Mouse (Mus musculus) midbrain, postnatal 0 days (tissue): ENCODE measurements at regions not wholly inside any gene's neighbourhood (a gene's known extent, or its start where the extent isn't known, plus 50 kb on each side); places are given as distances from the start of the nearest gene placed in this dataset.

Experiments used
- ATAC-seq: fragments of 200-750 bp; cut with Nextera tagmentation; 2 replicates; pipeline ENCODE4 v1.8.0; 2017; ENCODE audit warnings: moderate number of reproducible peaks, mild to moderate bottlenecking, moderate TSS enrichment, moderate library complexity; ENCODE audit not compliant: low FRiP score
- DNase-seq: peaks from one replicate; pipeline ENCODE4 v3.0.0-alpha.2; 2015; ENCODE audit warnings: low spot score
- H3K27ac ChIP-seq: fragments of 300-500 bp; sonication (generic); 2 replicates; pipeline ENCODE4 v1.5.1; 2014; ENCODE audit warnings: low read depth, mild to moderate bottlenecking, low read length, mixed read lengths
- H3K27me3 ChIP-seq: fragments of 300-500 bp; sonication (generic); 2 replicates; pipeline ENCODE4 v1.6.1; 2014; ENCODE audit warnings: low read length, control low read depth, mixed read lengths; ENCODE audit not compliant: insufficient read depth
- H3K36me3 ChIP-seq: fragments of 300-500 bp; sonication (generic); 2 replicates; pipeline ENCODE4 v1.6.1; 2014; ENCODE audit warnings: low read length, control low read depth, mixed read lengths; ENCODE audit not compliant: insufficient read depth
- H3K4me1 ChIP-seq: fragments of 300-500 bp; sonication (generic); 2 replicates; pipeline ENCODE4 v1.6.1; 2014; ENCODE audit warnings: mild to moderate bottlenecking, control low read depth, antibody characterized with exemption, low read length, mixed read lengths; ENCODE audit not compliant: insufficient read depth
- H3K4me2 ChIP-seq: fragments of 300-500 bp; sonication (generic); 2 replicates; pipeline ENCODE4 v1.6.1; 2014; ENCODE audit warnings: low read depth, mild to moderate bottlenecking, low read length, mixed read lengths; ENCODE audit not compliant: poor library complexity, severe bottlenecking
- H3K4me3 ChIP-seq: fragments of 300-500 bp; sonication (generic); 2 replicates; pipeline ENCODE4 v1.5.1; 2014; ENCODE audit warnings: low read depth, mild to moderate bottlenecking, low read length, moderate library complexity
- H3K9ac ChIP-seq: fragments of 300-500 bp; sonication (generic); replicated peaks from 2 replicates; pipeline ENCODE4 v1.6.1; 2014; ENCODE audit warnings: mild to moderate bottlenecking, low read length, moderate library complexity, mixed read lengths; ENCODE audit not compliant: poor library complexity, severe bottlenecking
- H3K9me3 ChIP-seq: fragments of 300-500 bp; sonication (generic); 2 replicates; pipeline ENCODE4 v1.6.1; 2016; ENCODE audit warnings: low read length, control low read depth
- CTCF ChIP-seq: IDR thresholded peaks from 2 replicates; pipeline ENCODE4 v1.5.1; 2016; ENCODE audit warnings: antibody characterized with exemption, mild to moderate bottlenecking
- WGBS: fragments of 180-500 bp; shearing (Covaris S2); extraction: QIAGEN DNeasy Blood & Tissue Kit; methylation state at CpG from one replicate; pipeline ENCODE4 v1.1.7; 2014; 5-methylcytosine and 5-hydroxymethylcytosine counted together

- H3K27ac ChIP-seq, result no peak overlapping the region
- no peaks in the 10 kb centered on the region for H3K36me3 ChIP-seq
- H3K4me1 ChIP-seq, result no peaks in the 10 kb centered on the region
- no peak overlapping the region for H3K9ac ChIP-seq
- ATAC-seq (no peak), DNase-seq (no peak)
- TF ChIP-seq CTCF, result no peak
- H3K27me3 ChIP-seq, result no peaks in the 10 kb centered on the region
- H3K4me2 ChIP-seq, result no peak overlapping the region
- H3K9me3 ChIP-seq, result no peaks in the 10 kb centered on the region
- no peak overlapping the region for H3K4me3 ChIP-seq
- WGBS, result 79% methylated on average over 8 of the region's 8 CpGs
Observed at GRCm38 (mm10) chr11:114611690-114612089, 56.6 kb upstream of the Rpl38 start.

- Histone ChIP-seq H3K4me2 (no peak overlapping the region), H3K9me3 (no peaks in the 10 kb centered on the region), H3K27me3 (no peaks in the 10 kb centered on the region), H3K9ac (no peak overlapping the region), H3K4me1 (no peaks in the 10 kb centered on the region), H3K36me3 (no peaks in the 10 kb centered on the region), H3K4me3 (no peak overlapping the region), H3K27ac (no peak overlapping the region)
- DNase-seq, result no peak
- WGBS, result 92% methylated on average over 9 of the region's 9 CpGs
- TF ChIP-seq CTCF, result peak; percentile 43
- ATAC-seq, result no peak
Observed at GRCm38 (mm10) chr11:114608009-114608408, 60.3 kb upstream of the Rpl38 start.

- no peak overlapping the region for H3K4me3 ChIP-seq
- ATAC-seq, result no peak
- DNase-seq, result no peak
- H3K9me3 ChIP-seq, result no peaks in the 10 kb centered on the region
- no peaks in the 10 kb centered on the region for H3K36me3 ChIP-seq
- no peak overlapping the region for H3K27ac ChIP-seq
- H3K4me2 ChIP-seq, result no peak overlapping the region
- H3K9ac ChIP-seq, result no peak overlapping the region
- H3K4me1 ChIP-seq, result no peaks in the 10 kb centered on the region
- no peaks in the 10 kb centered on the region for H3K27me3 ChIP-seq
- peak; percentile 21 for TF ChIP-seq CTCF
- WGBS, result 80% methylated on average over 6 of the region's 6 CpGs
Observed at GRCm38 (mm10) chr11:114603108-114603507, 65.2 kb upstream of the Rpl38 start.

- Histone ChIP-seq H3K36me3 (no peaks in the 10 kb centered on the region), H3K27ac (no peak overlapping the region)
- WGBS, result 9% methylated on average over 2 of the region's 2 CpGs
Observed at GRCm38 (mm10) chr11:114597225-114597624, 71.1 kb upstream of the Rpl38 start.

GRCm38 (mm10) chr11:114592961-114593360 lies 75.4 kb upstream of the Rpl38 start:
- WGBS, result 46% methylated on average over 9 of the region's 9 CpGs
- Histone ChIP-seq H3K27me3 (no peaks in the 10 kb centered on the region), H3K4me1 (no peaks in the 10 kb centered on the region), H3K9ac (no peak overlapping the region), H3K9me3 (no peaks in the 10 kb centered on the region), H3K36me3 (no peaks in the 10 kb centered on the region), H3K4me2 (no peak overlapping the region), H3K27ac (no peak overlapping the region), H3K4me3 (no peak overlapping the region)
- ATAC-seq (no peak), DNase-seq (peak; percentile 44)
- no peak for TF ChIP-seq CTCF

More at GRCm38 (mm10) chr11:114597225-114597624, 71.1 kb upstream of the Rpl38 start:
- Histone ChIP-seq H3K9me3 (no peaks in the 10 kb centered on the region), H3K9ac (no peak overlapping the region), H3K27me3 (no peaks in the 10 kb centered on the region), H3K4me3 (no peak overlapping the region), H3K4me1 (no peaks in the 10 kb centered on the region), H3K4me2 (no peak overlapping the region)
- ATAC-seq (no peak), DNase-seq (peak; percentile 70)
- TF ChIP-seq CTCF, result no peak

- no peak for TF ChIP-seq CTCF
- Histone ChIP-seq H3K36me3 (no peaks in the 10 kb centered on the region), H3K27me3 (no peaks in the 10 kb centered on the region), H3K9me3 (no peaks in the 10 kb centered on the region), H3K27ac (no peak overlapping the region), H3K4me2 (no peak overlapping the region), H3K9ac (no peak overlapping the region), H3K4me3 (no peak overlapping the region), H3K4me1 (no peaks in the 10 kb centered on the region)
- DNase-seq (no peak), ATAC-seq (no peak)
- 67% methylated on average over 9 of the region's 9 CpGs for WGBS
Observed at GRCm38 (mm10) chr11:114588554-114588953, 79.8 kb upstream of the Rpl38 start.
